Mouse (Mus musculus): ENCODE measurements around the gene Wfdc15a.

GRCm38 (mm10) chr2:164161515-164162055 is 38.3 kb downstream of the Wfdc15a start:
- TF ChIP-seq CTCF (IDR thresholded peaks at IDR 0.05; ENCODE audit: low read depth), result no peak
- no peak for TF ChIP-seq EP300 (optimal IDR thresholded peaks at IDR 0.05)

Measured in stomach, postnatal 0 days (tissue).